Mouse (Mus musculus) heart, embryonic 15.5 days (tissue): ENCODE results near the gene Olfr266. TPM values are rescaled to one million over a fixed set of nuclear protein-coding genes. Genes with fewer than 3 reads are reported as not detected.

ENCODE experiments used
- polyA plus RNA-seq: library from polyadenylated mRNA; unstranded; fragments of >200 nt; fragmentation: Nextera tagmentation; extraction: Ambion mirVana; gene quantifications from 2 replicates; pipeline ENCODE4 v1.2.1, GENCODE M21; 2015

Olfr266 gene
- polyA plus RNA-seq, 1 experiment from 2014 or later = not detected

Other genes starting within 250 kb of the Olfr266 start
- gene Lrif1, start 141.3 kb downstream of the Olfr266 start, polyA plus RNA-seq = 11.1 and 12.3 TPM in 2 replicates
- 5.5 and 13.0 TPM in 2 replicates for gene Cd53, start 36.1 kb downstream of the Olfr266 start, polyA plus RNA-seq
- gene Kcna3, start 209.9 kb upstream of the Olfr266 start, polyA plus RNA-seq = 0.71 and 2.5 TPM in 2 replicates